Mouse (Mus musculus): ENCODE measurements around the gene Mob3b.

Mob3b gene

DNA sequence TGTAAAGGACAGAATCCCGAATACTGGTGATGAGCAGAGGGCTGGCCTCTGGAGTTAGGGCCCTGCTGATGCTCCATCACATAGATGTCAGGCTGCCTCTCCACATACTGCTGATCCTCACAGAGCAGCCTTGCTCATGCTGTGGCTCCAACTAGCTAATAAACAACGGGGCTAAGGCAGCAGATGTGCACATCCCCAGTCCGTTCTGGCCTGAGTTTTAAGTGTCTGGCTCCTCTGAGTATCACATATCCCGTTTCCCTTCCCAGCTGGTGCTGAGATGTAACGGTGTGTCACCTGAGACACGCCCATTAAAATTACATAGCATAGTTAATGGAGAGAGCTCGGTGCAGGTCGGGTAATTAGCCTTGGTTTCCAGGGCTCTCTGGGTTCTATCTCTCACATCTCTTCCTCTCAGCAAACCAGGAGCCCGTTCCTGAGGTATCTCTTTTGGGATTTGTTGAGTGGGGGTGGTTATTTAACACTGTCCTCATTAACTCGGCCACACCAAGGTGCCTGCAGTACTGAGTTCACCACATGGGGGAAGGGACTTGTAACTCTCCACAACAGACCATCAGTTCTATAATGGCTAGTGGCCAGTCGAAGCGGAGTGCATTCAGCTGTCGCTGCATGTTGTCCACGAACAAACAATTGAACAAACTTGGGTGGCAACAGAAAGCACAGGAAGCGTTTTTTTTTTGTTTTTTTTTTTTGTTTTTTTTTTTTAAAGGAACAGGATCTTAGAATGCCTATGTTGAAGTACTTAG lies 92.0 kb downstream of the Mob3b start:
- DNase-seq (ENCODE audit: low read depth in 2 of 2, low spot score in 2 of 2): no peak

DNA sequence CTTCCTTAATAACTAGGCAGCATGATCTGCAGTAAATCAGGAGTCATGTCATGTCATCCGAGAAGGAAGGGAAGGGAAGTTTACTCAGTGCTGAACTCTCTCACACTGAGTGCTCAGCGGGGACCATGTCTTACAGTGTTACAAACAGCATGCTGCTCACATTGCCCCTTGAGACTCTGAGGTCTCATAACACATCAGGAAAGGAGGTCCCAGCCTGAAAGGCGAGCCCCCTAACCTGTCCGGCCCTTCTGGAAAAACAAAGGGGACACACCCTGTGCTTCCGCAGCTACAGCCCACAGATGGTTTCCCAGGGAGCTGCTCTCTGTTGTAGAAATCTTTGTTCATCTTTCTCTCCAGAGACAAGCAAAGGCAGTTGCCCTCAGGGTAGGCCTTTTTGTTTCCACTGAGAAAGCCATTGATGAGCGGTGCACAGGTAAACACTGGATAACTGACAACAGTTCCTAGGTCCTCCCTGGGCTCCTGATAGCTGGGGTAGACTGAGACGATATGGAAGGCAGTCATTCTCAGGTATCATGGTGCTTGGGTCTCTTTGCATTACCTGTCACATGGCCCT lies 94.1 kb downstream of the Mob3b start:
- DNase-seq (ENCODE audit: low read depth in 2 of 2, low spot score in 2 of 2): no peak

DNA sequence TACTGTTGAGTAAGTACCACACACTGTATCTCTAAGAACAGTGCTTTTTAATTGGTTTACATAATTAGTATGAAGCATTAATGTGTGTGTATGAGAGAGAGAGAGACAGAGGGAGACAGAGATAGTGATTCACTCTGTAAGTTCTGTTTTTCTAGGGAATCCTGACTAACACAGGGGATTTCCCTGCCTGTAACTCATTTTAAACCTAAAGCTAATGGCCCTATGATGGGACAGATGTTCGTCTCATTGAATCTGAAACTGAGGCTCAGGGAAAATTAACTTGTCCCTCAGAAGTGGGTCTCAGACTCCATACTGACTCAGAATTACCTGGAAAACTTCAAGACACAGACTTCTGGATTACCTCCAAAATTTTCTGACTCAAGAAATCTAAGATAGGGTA lies 96.3 kb downstream of the Mob3b start:
- DNase-seq (ENCODE audit: low read depth in 2 of 2, low spot score in 2 of 2): no peak

DNA sequence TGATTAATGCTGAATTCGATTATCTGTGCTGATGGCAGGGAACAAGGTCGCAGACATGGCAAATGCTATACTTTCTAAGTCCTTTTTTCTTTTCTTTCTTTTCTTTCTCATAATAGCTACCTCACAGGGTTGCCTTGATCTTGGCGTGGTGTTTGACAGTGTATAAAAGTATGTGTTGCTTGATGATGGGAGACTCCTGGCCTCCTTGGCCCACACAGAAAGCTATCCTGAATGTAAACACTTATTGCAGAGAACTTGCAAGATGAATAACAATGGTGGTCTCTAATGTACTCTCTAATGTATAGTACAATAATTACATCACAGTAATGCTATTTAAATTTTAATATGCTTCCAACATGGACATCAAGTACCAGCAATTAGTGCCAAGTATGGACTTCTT lies 96.9 kb downstream of the Mob3b start:
- DNase-seq (ENCODE audit: low read depth in 2 of 2, low spot score in 2 of 2): no peak

DNA sequence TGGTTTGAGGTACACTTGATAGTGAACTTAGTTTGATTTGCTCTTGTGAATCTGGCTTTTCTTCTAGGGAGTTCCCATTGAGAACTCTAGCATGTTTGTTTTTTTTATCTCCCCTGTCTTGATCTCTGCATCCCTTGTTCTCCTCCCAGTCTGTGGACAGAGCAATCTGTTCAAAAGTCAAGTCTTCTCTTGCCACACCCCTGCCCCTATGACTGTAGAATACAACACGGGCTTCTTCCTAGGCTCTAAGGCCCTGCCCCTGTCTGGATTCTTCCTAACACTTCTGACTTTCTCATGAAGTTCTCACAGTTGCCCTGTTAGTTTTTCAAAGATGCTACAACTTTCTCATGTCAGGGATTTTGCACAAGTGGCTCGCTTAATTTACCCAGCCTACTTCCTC lies 102.9 kb downstream of the Mob3b start:
- no peak for DNase-seq (ENCODE audit: low read depth in 2 of 2, low spot score in 2 of 2)

DNA sequence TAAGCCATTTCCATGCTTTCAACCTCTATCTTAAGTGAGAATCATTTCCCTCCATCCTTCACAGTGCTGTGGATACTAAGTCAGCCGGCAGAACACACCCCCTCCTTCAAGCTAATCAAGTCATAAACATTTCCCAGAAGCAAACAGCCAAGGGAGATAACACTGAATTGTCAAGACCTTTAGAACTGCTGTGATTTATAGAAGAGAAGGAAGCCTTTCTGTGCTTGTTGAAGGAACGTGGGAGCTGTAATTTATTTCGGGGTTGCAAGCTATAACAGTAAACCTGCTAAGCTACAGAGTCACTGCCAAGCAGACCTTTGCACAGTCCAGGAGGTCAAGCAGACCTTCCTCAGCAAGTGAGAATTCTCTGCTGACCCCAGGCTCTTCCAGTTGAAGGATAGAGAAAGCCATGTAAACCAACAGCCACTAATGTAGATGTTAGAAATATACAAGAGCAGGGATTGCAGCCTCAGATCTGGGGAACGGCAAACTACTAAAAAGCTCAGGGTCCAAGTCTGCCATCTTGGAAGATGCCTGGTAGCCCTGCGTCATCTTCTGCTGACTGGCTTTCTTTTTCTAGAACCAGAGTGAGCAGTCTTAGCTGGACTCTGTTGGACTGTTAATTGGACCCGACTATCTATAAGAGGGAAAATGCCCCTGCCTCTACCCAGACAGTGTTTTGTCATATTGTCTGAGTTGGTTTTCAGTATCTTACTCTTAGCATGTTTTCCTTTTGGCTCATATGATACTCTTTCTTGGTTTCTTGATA lies 104.9 kb downstream of the Mob3b start:
- DNase-seq (ENCODE audit: low read depth in 2 of 2, low spot score in 2 of 2): no peak

DNA sequence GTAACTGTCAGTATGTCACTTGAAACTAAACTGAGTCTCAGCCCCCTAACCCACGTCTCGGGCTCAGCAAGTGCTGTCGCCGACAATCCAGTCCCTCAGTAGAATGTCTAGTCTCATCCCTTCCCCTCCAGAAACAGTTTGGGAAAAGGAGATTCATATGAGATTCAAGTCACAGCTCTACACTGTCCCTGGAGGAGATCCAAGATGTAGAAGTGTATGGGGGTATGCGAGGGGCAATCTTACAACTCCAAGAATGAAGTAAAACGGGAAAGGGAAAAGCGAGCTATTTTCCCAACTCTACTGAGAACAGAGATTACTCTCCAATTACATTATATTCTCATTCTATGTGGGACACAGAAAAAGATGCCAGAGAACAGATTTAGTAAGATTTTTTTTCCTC lies 106.1 kb downstream of the Mob3b start:
- DNase-seq (ENCODE audit: low read depth in 2 of 2, low spot score in 2 of 2): no peak

DNA sequence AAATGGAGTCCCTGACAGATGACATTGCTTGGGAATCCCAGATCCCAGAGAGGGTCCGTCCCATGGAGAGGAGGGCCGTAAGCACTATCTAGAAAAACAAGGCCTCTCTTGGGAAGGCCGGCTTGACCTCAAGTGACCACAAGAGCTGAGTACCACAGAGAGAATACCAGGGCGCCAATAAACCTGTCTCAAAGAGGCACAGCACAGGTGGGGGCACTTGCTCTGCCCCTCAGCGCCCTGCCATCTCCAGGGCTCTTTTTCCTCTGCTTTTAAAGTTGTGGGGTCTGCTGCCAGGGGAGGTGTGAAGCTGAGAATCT lies 107.6 kb downstream of the Mob3b start:
- no peak for DNase-seq (ENCODE audit: low read depth in 2 of 2, low spot score in 2 of 2)

DNA sequence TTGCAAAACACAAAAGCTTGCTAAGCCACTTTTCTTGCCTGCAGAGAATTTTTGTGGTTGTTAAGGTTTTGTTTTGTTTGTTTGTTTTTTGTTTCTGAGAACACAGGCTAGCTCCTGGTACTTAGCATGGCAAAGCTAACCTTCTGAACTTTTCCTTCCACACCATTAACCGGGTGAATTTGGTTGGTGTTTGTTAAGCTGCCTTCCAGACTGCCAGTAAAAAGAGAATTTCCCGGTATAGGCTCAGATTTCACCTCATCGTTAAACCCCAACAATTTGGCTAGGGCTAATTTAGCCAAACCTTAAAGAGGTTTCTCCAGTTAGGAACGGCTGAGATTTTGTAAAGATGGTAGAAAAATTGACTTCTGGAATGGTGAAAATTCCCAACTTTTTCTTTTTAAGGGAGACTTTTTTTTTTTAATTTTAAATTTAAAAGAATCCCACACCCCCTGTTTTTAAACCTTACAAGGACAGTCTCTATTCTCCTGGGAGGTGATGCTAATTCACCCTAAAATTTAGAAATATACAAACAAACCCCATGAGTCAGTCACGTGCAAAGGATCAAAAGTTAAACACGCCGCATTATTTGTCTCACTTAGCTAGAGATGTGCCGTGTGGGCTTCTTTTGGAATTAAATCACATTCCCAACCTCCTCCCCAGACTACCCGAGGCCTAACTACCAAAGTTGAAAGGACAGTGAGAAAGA lies 108.1 kb downstream of the Mob3b start:
- DNase-seq (ENCODE audit: low read depth in 2 of 2, low spot score in 2 of 2): no peak

DNA sequence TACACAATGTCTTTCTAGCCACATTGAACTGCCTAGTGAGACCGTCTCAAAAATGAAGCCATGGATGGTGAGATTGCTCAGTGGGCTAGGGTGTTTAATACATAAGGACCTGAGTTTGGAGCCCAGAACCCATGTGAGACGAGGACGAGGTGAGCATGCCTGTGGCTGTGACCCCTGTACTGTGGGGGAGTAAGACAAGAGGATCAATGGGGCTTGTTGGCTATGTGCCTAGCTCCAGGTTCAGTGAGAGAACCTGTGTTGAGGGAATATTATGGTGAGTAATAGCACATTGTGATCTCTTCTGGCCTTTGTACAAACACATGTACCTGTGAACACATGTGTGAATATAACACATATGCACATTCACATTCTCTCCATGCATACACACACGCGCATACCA lies 116.4 kb downstream of the Mob3b start:
- no peak for DNase-seq (ENCODE audit: low read depth in 2 of 2, low spot score in 2 of 2)

DNA sequence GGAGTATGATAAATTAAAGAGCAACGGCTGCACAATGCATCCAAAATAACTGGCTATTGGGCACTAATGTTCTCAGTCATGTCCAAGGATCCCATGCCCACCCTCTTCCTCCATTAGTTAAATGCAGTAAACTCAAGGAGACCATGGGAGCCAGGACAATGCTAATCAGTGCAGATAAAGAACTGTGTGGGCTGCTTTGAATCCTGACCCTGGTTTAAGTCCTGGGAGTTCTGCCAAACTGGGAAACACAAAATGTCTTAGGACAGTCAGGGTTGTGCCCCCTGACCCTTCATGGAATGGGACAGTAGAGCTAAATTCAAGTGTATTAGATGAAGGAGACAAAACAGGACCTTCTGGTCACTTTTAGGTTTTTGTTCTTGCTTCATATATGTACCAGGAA lies 117.0 kb downstream of the Mob3b start:
- no peak for DNase-seq (ENCODE audit: low read depth in 2 of 2, low spot score in 2 of 2)

DNA sequence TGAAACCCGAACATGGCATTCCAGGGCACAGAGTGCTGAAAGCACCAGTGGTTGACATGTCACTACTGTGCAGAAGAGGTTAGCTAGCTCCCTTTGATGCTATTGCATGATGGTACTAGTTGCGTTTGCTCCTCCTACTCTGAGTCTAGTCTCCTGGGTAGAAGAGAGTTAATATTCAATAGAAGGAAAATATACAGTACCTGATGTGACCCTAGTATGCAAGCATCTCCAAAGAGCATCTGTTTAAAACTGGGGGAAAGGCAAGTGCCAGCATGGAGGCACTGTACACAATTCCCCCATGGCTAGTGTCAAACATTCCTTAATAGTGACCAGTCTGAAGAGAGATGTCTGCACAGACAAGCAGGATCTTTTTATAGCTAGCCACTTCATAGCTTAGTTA lies 119.5 kb downstream of the Mob3b start:
- no peak for DNase-seq (ENCODE audit: low read depth in 2 of 2, low spot score in 2 of 2)

DNA sequence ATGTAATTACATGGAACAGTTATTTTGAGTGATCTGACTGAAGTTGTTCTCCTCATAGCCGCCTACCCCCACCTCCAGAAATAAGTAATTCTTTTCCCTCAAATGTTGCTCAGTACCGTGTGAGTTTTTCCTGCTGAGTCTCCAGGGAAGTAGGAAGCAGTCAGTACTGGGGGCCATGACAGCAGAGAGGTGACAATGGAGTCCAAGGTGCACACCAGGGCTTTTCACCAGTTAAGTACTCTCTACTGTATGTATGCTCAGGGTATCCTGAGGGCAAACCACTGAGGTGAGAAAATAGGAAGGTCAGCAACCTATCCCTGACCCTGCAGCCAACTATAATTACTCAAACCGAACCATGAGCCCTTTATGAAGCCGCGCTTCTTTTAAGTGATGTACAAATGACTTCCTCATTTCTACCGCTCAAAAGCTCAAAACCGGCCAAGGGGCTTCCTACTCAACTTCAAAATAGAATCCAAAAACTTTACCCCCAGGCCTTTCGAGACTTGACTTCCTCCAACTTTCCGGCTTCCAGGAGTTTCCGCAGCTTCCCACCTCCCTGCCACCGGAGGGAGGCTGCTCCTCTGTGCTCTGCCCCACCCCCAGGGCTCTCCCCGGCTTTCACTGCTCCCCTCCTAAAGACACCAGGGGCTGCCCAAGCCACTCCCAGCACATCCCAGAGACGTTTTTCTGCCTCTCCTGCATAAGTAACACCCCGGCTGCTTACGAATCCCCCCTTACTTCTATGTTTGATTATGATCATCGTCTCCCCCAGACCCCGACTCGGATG lies 122.6 kb downstream of the Mob3b start:
- DNase-seq (ENCODE audit: low read depth in 2 of 2, low spot score in 2 of 2): no peak

DNA sequence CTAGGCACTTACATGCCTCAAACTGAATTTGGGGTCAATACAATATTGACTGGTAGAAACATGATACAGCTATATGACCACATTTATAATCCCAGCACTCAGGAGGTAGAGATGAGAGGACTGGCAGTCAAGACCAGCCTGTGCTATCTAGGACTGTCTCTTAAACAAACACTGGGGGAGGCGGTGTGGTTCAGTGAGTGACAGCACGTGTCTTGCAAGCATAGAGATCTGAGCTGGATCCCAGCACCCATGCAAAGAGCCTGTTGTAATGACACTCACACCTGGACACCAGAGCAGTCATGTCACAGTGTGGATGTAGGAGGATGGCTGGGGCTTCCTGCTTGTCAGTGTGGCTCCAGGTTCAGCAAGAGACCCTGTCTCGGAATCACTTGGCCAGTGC lies 124.5 kb downstream of the Mob3b start:
- no peak for DNase-seq (ENCODE audit: low read depth in 2 of 2, low spot score in 2 of 2)

DNA sequence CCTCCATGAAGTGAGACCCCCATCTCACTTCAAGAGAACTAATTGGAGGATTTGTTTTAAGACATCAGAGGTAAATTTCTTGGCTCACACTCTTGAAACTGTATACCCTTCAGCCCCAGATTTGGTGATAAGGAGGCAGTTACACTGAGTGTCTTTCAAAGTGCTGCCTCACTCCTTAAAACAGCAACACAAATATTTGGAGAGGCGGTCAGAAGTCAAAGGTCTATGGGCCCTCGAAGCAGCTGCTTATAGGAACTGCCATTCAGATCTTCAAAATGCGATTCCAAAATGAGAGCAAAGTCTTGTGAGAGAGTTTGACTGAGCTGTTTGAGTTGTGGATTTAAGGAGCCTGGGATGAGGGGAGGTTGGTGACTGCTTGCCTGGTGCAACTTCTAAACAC lies 125.7 kb downstream of the Mob3b start:
- no peak for DNase-seq (ENCODE audit: low read depth in 2 of 2, low spot score in 2 of 2)

DNA sequence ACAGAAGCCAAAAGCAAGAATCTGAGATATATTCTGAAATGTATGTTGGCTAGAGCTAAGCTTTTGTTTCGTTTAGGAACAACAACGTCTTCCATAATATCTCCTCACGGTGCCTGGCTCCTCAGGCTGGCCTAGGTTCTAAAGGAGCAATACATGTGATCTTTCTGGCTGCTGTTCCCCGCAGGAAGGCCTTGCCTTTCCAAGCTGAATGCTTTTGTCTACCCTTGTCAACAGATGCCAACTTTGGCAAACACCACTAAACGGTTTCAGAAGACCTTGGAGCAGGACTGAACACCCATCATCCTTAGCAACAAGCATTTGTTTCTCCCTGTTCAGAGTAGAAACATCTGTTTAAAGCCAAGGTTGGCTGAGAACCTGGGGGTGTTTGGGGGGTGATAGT lies 126.1 kb downstream of the Mob3b start:
- DNase-seq (ENCODE audit: low read depth in 2 of 2, low spot score in 2 of 2): no peak

DNA sequence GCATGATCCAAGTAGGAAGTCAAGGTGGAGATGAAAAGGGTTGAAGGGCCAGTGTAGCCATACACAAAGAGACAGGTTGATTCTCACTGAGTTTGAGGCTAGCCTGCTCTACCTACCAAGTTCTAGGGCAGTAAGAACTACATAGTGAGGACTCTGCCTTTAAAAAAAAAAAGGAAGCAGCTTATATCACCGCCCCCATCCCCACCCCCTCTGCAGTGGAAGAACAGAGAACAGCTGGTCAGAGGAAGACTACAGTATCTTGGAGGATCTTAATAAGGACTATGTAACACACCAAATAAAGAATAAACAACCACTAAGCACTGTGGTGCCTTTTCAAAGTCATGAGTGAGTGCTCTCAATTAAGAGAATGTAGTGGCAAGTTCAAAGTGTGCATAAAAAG lies 138.9 kb downstream of the Mob3b start:
- no peak for DNase-seq (ENCODE audit: low read depth in 2 of 2, low spot score in 2 of 2)

DNA sequence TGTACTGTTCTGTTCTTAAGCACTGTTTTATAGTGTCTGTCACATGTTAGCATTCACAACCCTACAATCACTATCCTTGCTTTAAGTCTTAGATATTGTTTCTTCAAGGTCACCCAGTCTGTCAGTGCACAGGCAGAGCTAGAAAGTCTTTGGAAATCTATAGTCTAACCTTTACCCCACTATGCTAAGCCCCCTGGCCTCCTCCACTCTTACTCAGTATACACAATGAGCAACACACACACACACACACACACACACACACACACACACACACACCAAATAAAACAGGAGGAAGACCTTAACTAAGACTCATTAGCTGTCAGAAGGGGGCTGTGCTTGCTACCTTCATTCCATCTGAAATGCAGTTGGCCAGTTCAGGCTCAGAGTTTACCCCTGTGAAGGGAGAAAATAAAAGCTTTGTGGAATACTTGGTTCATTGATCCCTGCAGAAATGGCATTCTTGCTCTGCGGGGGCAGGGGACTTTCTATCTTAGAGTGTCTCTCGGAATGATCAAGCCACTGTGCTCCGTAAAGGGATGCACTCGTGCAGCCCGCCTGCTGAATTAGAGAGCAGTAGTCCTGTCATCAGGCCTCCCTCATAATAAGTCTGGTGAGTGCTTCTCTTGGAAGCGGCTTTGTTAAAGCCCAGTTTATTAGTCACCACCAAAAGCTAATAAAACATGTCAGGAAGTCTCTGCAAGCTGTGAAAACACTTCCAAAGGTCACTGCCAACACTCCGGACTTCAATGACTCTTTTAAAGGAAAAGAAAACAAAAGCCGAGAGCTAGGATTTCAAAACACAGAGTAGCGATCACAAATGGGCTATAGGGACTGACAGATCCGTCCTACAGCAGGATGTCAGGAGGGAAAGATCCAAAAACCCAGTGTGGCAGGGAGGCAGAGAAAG lies 144.6 kb downstream of the Mob3b start:
- DNase-seq (ENCODE audit: low read depth in 2 of 2, low spot score in 2 of 2): no peak

DNA sequence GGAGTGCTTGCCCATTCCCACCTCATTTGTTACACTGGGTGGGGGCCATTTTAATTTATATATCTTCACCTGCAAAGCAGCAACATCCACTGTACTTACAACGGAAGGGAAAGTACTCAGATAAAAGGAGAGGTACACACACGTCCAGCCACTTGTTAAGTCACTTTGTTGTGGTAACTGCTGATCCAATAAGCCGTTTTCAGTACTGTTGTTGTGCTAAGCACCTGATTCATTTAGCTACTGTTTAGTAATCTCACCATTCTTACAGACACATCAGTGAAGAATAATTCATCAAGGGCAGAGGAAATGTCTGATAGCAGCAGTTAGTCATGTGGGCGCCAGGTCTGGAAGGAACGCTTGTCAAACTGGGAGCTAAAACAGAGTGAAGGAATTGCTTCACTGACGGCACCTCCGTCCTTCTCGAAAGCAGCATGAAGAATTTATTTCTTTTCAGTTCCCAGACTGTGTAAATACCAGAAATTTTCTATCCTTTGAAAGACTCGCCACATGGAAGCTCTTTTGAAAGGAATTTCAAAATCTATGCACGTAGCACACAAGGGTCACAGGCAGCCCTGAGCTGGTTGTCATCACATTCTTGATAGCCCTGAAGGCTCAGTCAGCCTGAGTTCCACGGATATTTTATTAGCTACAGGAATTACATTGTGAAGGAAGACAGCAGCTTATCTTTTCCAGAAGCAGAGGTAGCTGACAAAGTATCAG lies 150.6 kb downstream of the Mob3b start:
- no peak for DNase-seq (ENCODE audit: low read depth in 2 of 2, low spot score in 2 of 2)

DNA sequence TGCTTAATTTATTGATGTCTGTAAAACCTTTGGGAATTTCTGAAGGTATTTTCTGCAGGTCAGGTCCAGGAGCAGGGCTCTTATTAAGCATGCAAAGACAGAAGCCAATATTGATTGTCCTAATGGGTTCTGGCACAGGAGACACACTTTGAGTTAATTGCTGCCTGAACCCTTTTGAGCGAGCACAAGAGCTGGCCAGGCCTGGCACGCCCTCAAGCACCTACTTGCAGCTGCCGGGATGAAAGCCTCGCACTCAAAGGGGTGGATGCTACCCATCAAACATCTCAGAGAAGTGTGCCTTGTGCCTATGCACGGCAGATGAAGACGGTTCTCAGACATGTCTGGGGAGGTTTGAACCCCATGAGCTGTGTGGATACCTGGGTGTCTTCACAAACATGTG lies 151.2 kb downstream of the Mob3b start:
- no peak for DNase-seq (ENCODE audit: low read depth in 2 of 2, low spot score in 2 of 2)
